Mouse (Mus musculus) embryo, embryonic 11 days (tissue): Measurements from ENCODE around the gene Rasgrp3.
"Not testable (repeated sequence)": the region's sequence is repeated elsewhere in the genome, so short reads cannot be mapped to it uniquely, and the experiment has no call there.

Experiments
- DNase-seq: peaks from one replicate; pipeline ENCODE4 v3.0.0-alpha.2; 2015

The Rasgrp3 gene

GRCm38 (mm10) chr17:75463223-75463622 is 27.5 kb downstream of the Rasgrp3 start:
- DNase-seq = not testable (repeated sequence)

GRCm38 (mm10) chr17:75463645-75464044 is 27.9 kb downstream of the Rasgrp3 start:
- no peak for DNase-seq

GRCm38 (mm10) chr17:75464331-75464982 is 28.8 kb downstream of the Rasgrp3 start:
- DNase-seq = no peak

- peak; percentile 68 for DNase-seq
Observed at GRCm38 (mm10) chr17:75464983-75465634, 29.4 kb downstream of the Rasgrp3 start.

- DNase-seq = no peak
Observed at GRCm38 (mm10) chr17:75465635-75465997, 29.9 kb downstream of the Rasgrp3 start.

GRCm38 (mm10) chr17:75466948-75467347 is 31.3 kb downstream of the Rasgrp3 start:
- no peak for DNase-seq

- no peak for DNase-seq
Observed at GRCm38 (mm10) chr17:75467526-75467925, 31.8 kb downstream of the Rasgrp3 start.

- DNase-seq = no peak
Observed at GRCm38 (mm10) chr17:75468479-75469114, 32.9 kb downstream of the Rasgrp3 start.

- no peak for DNase-seq
Observed at GRCm38 (mm10) chr17:75470325-75470724, 34.6 kb downstream of the Rasgrp3 start.

GRCm38 (mm10) chr17:75470885-75471610 is 35.4 kb downstream of the Rasgrp3 start:
- DNase-seq = no peak

GRCm38 (mm10) chr17:75471644-75472253 is 36.1 kb downstream of the Rasgrp3 start:
- DNase-seq = no peak

GRCm38 (mm10) chr17:75472379-75472778 is 36.7 kb downstream of the Rasgrp3 start:
- DNase-seq = no peak

GRCm38 (mm10) chr17:75475985-75476384 is 40.3 kb downstream of the Rasgrp3 start:
- DNase-seq = no peak

GRCm38 (mm10) chr17:75476736-75477416 is 41.2 kb downstream of the Rasgrp3 start:
- no peak for DNase-seq

- no peak for DNase-seq
Observed at GRCm38 (mm10) chr17:75477655-75478054, 42.0 kb downstream of the Rasgrp3 start.

- DNase-seq = no peak
Observed at GRCm38 (mm10) chr17:75478836-75479235, 43.1 kb downstream of the Rasgrp3 start.

- no peak for DNase-seq
Observed at GRCm38 (mm10) chr17:75479663-75480062, 44.0 kb downstream of the Rasgrp3 start.

- no peak for DNase-seq
Observed at GRCm38 (mm10) chr17:75480379-75480778, 44.7 kb downstream of the Rasgrp3 start.

- DNase-seq = no peak
Observed at GRCm38 (mm10) chr17:75486205-75486604, 50.5 kb downstream of the Rasgrp3 start.

GRCm38 (mm10) chr17:75495213-75495612 is 59.5 kb downstream of the Rasgrp3 start:
- DNase-seq = no peak

- DNase-seq = no peak
Observed at GRCm38 (mm10) chr17:75498241-75498651, 62.5 kb downstream of the Rasgrp3 start.

- DNase-seq = no peak
Observed at GRCm38 (mm10) chr17:75503031-75503430, 67.3 kb downstream of the Rasgrp3 start.
